Mouse (Mus musculus) cerebellum, adult 11-12 months (tissue): ENCODE measurements at regions not wholly inside any gene's neighbourhood (a gene's known extent, or its start where the extent isn't known, plus 50 kb on each side); places are given as distances from the start of the nearest gene placed in this dataset.

Source experiments
- DNase-seq: peaks from one replicate; pipeline ENCODE4 v3.0.0; 2022

GRCm38 (mm10) chr6:91619735-91620732 is 63.8 kb upstream of the Slc6a6 start:
- DNase-seq, result no peak

- DNase-seq, result no peak
Measured at GRCm38 (mm10) chr6:91621437-91621836, 62.4 kb upstream of the Slc6a6 start.

- no peak for DNase-seq
Measured at GRCm38 (mm10) chr6:91622425-91622824, 61.4 kb upstream of the Slc6a6 start.

- DNase-seq, result no peak
Measured at GRCm38 (mm10) chr6:91623646-91624045, 60.2 kb upstream of the Slc6a6 start.

GRCm38 (mm10) chr6:91629230-91629629 is 54.6 kb upstream of the Slc6a6 start:
- no peak for DNase-seq

GRCm38 (mm10) chr6:91631261-91631660 is 52.6 kb upstream of the Slc6a6 start:
- DNase-seq, result no peak
